Mouse (Mus musculus) limb, embryonic 10.5 days (tissue): ENCODE measurements around the gene Uqcr11. TPM values are rescaled to one million over a fixed set of nuclear protein-coding genes. Genes with fewer than 3 reads are reported as not detected.

ENCODE experiments used
- DNase-seq: peaks from one replicate; pipeline ENCODE4 v3.0.0-alpha.2; 2017; ENCODE audit warnings: low spot score
- H3K27ac ChIP-seq: fragments of 300-500 bp; sonication (generic); 2 replicates; pipeline ENCODE4 v1.5.1; 2016; ENCODE audit warnings: mild to moderate bottlenecking
- H3K27me3 ChIP-seq: fragments of 300-500 bp; sonication (generic); 2 replicates; pipeline ENCODE4 v1.6.1; 2016; ENCODE audit warnings: low read depth, mild to moderate bottlenecking; ENCODE audit not compliant: poor library complexity, severe bottlenecking
- H3K36me3 ChIP-seq: fragments of 300-500 bp; sonication (generic); 2 replicates; pipeline ENCODE4 v1.6.1; 2016; ENCODE audit warnings: mild to moderate bottlenecking, moderate library complexity
- H3K4me1 ChIP-seq: fragments of 300-500 bp; sonication (generic); 2 replicates; pipeline ENCODE4 v1.6.1; 2016
- H3K4me3 ChIP-seq: fragments of 300-500 bp; sonication (generic); 2 replicates; pipeline ENCODE4 v1.5.1; 2016; ENCODE audit warnings: mild to moderate bottlenecking, moderate library complexity
- H3K9me3 ChIP-seq: fragments of 300-500 bp; sonication (generic); replicated peaks from 2 replicates; pipeline ENCODE4 v1.6.1; 2016; ENCODE audit warnings: mild to moderate bottlenecking
- WGBS: fragments of 180-500 bp; shearing (Covaris S2); methylation state at CpG from one replicate; pipeline ENCODE4 v1.1.7; 2016; 5-methylcytosine and 5-hydroxymethylcytosine counted together
- polyA plus RNA-seq: library from polyadenylated mRNA; unstranded; fragments of >200 nt; fragmentation: Nextera tagmentation; extraction: Ambion mirVana; gene quantifications from 2 replicates; pipeline ENCODE4 v1.2.1, GENCODE M21; 2016

Gene Uqcr11
- polyA plus RNA-seq, 1 experiment from 2014 or later, result 651 TPM

GRCm38 (mm10) chr10:80437973-80438372 is 31.3 kb upstream of the Uqcr11 start:
- WGBS, result 67% methylated on average over 4 of the region's 4 CpGs
- Histone ChIP-seq H3K36me3 (0 out of 2 replicates have a peak, but pooled peaks cover 1% of the 10 kb centered on the region), H3K27ac (no peak overlapping the region), H3K4me3 (no peak overlapping the region), H3K9me3 (no peaks in the 10 kb centered on the region), H3K4me1 (peaks cover 18% of the 10 kb centered on the region), H3K27me3 (peaks cover 10% of the 10 kb centered on the region)
- DNase-seq, result no peak

GRCm38 (mm10) chr10:80436276-80436675 is 29.6 kb upstream of the Uqcr11 start:
- Histone ChIP-seq H3K36me3 (peaks cover 6% of the 10 kb centered on the region), H3K4me1 (peaks cover 27% of the 10 kb centered on the region), H3K4me3 (peak overlapping the region; percentile 9; the same call in 1 of the 2 replicates), H3K27me3 (peaks cover 9% of the 10 kb centered on the region), H3K27ac (0 out of 2 replicates have a peak overlapping the region, but pooled peaks have one; percentile 27), H3K9me3 (no peaks in the 10 kb centered on the region)
- 14% methylated on average over 9 of the region's 9 CpGs for WGBS
- no peak for DNase-seq

- WGBS, result 56% methylated on average over 7 of the region's 7 CpGs
- DNase-seq, result no peak
- Histone ChIP-seq H3K4me3 (no peak overlapping the region; the same call in 1 of the 2 replicates), H3K4me1 (peaks cover 32% of the 10 kb centered on the region), H3K27me3 (peaks cover 9% of the 10 kb centered on the region), H3K9me3 (no peaks in the 10 kb centered on the region), H3K27ac (peak overlapping the region; percentile 27; the same call in 1 of the 2 replicates), H3K36me3 (peaks cover 11% of the 10 kb centered on the region)
Observed at GRCm38 (mm10) chr10:80435764-80436163, 29.1 kb upstream of the Uqcr11 start.

- peaks cover 9% of the 10 kb centered on the region for H3K27me3 ChIP-seq
- 80% methylated on average over 3 of the region's 3 CpGs for WGBS
- H3K27ac ChIP-seq, result peak overlapping the region; percentile 98
- peaks cover 40% of the 10 kb centered on the region for H3K4me1 ChIP-seq
- no peaks in the 10 kb centered on the region for H3K9me3 ChIP-seq
- peaks cover 21% of the 10 kb centered on the region for H3K36me3 ChIP-seq
- no peak for DNase-seq
- H3K4me3 ChIP-seq, result peak overlapping the region; percentile 99; the same call in 1 of the 2 replicates
Observed at GRCm38 (mm10) chr10:80434823-80435222, 28.2 kb upstream of the Uqcr11 start.

- no peaks in the 10 kb centered on the region for H3K9me3 ChIP-seq
- H3K27me3 ChIP-seq, result peaks cover 9% of the 10 kb centered on the region
- 13% methylated on average over 8 of the region's 8 CpGs for WGBS
- H3K4me1 ChIP-seq, result peaks cover 40% of the 10 kb centered on the region
- H3K4me3 ChIP-seq, result peak overlapping the region; percentile 99
- no peak for DNase-seq
- peaks cover 27% of the 10 kb centered on the region for H3K36me3 ChIP-seq
- peak overlapping the region; percentile 98 for H3K27ac ChIP-seq
Observed at GRCm38 (mm10) chr10:80434233-80434592, 27.6 kb upstream of the Uqcr11 start.

- WGBS, result under 1% methylated on average over 51 of the region's 61 CpGs
- H3K36me3 ChIP-seq, result peaks cover 32% of the 10 kb centered on the region
- H3K27ac ChIP-seq, result peak within 1 kb of the TSS; percentile 98
- DNase-seq, result peak; percentile 96
- H3K27me3 ChIP-seq, result peaks cover 9% of the 10 kb centered on the region
- H3K9me3 ChIP-seq, result no peaks in the 10 kb centered on the region
- H3K4me1 ChIP-seq, result peaks cover 40% of the 10 kb centered on the region
- peak within 1 kb of the TSS; percentile 99 for H3K4me3 ChIP-seq
Observed at GRCm38 (mm10) chr10:80433513-80434232, 27.0 kb upstream of the Uqcr11 start, which contains the start of gene Tcf3. Gene Tcf3 (minus strand): TSS chr10:80433647.

- peaks cover 37% of the 10 kb centered on the region for H3K4me1 ChIP-seq
- peaks cover 6% of the 10 kb centered on the region for H3K27me3 ChIP-seq
- H3K9me3 ChIP-seq, result no peaks in the 10 kb centered on the region
- peak; percentile 80 for DNase-seq
- H3K4me3 ChIP-seq, result peak overlapping the region; percentile 99
- WGBS, result under 1% methylated on average over 57 of the region's 60 CpGs
- peaks cover 38% of the 10 kb centered on the region for H3K36me3 ChIP-seq
- H3K27ac ChIP-seq, result peak overlapping the region; percentile 98
Observed at GRCm38 (mm10) chr10:80432936-80433512, 26.4 kb upstream of the Uqcr11 start.

GRCm38 (mm10) chr10:80432387-80432785 is 25.8 kb upstream of the Uqcr11 start:
- peak overlapping the region; percentile 99 for H3K4me3 ChIP-seq
- peaks cover 36% of the 10 kb centered on the region for H3K4me1 ChIP-seq
- 2% methylated on average over 4 of the region's 4 CpGs for WGBS
- peaks cover 45% of the 10 kb centered on the region for H3K36me3 ChIP-seq
- no peak for DNase-seq
- no peaks in the 10 kb centered on the region; the same call in 1 of the 2 replicates for H3K27me3 ChIP-seq
- peak overlapping the region; percentile 98 for H3K27ac ChIP-seq
- no peaks in the 10 kb centered on the region for H3K9me3 ChIP-seq

- peak overlapping the region; percentile 98 for H3K27ac ChIP-seq
- H3K9me3 ChIP-seq, result no peaks in the 10 kb centered on the region
- H3K4me3 ChIP-seq, result peak overlapping the region; percentile 99
- 21% methylated on average over 16 of the region's 16 CpGs for WGBS
- H3K36me3 ChIP-seq, result peaks cover 51% of the 10 kb centered on the region
- H3K27me3 ChIP-seq, result no peaks in the 10 kb centered on the region; the same call in 1 of the 2 replicates
- no peak for DNase-seq
- peaks cover 36% of the 10 kb centered on the region for H3K4me1 ChIP-seq
Observed at GRCm38 (mm10) chr10:80431570-80432386, 25.1 kb upstream of the Uqcr11 start.

GRCm38 (mm10) chr10:80430375-80430980 is 23.8 kb upstream of the Uqcr11 start:
- H3K27me3 ChIP-seq, result no peaks in the 10 kb centered on the region
- H3K4me1 ChIP-seq, result peaks cover 27% of the 10 kb centered on the region
- 74% methylated on average over 8 of the region's 8 CpGs for WGBS
- H3K27ac ChIP-seq, result no peak overlapping the region
- no peaks in the 10 kb centered on the region for H3K9me3 ChIP-seq
- peaks cover 64% of the 10 kb centered on the region for H3K36me3 ChIP-seq
- H3K4me3 ChIP-seq, result peak overlapping the region; percentile 99
- DNase-seq, result no peak

GRCm38 (mm10) chr10:80429800-80430199 is 23.2 kb upstream of the Uqcr11 start:
- Histone ChIP-seq H3K4me3 (0 out of 2 replicates have a peak overlapping the region, but pooled peaks have one; percentile 99), H3K9me3 (no peaks in the 10 kb centered on the region), H3K4me1 (peaks cover 26% of the 10 kb centered on the region), H3K27me3 (no peaks in the 10 kb centered on the region), H3K36me3 (peaks cover 71% of the 10 kb centered on the region), H3K27ac (no peak overlapping the region)
- DNase-seq, result no peak
- 89% methylated on average over 8 of the region's 8 CpGs for WGBS

GRCm38 (mm10) chr10:80425041-80425440 is 18.4 kb upstream of the Uqcr11 start:
- peaks cover 100% of the 10 kb centered on the region for H3K36me3 ChIP-seq
- 0 out of 2 replicates have a peak, but pooled peaks cover 10% of the 10 kb centered on the region for H3K4me1 ChIP-seq
- 91% methylated on average over 3 of the region's 3 CpGs for WGBS
- H3K9me3 ChIP-seq, result no peaks in the 10 kb centered on the region
- H3K4me3 ChIP-seq, result no peak overlapping the region
- H3K27me3 ChIP-seq, result no peaks in the 10 kb centered on the region
- no peak overlapping the region for H3K27ac ChIP-seq
- no peak for DNase-seq
